Mouse (Mus musculus) heart, embryonic 14.5 days (tissue): ENCODE measurements around the gene Ypel4. TPM values are rescaled to one million over a fixed set of nuclear protein-coding genes. Genes with fewer than 3 reads are reported as not detected.
"Not testable (repeated sequence)": the region's sequence is repeated elsewhere in the genome, so short reads cannot be mapped to it uniquely, and the experiment has no call there.

ENCODE experiments used
- ATAC-seq: fragments of 200-750 bp; cut with Nextera tagmentation; 2 replicates; pipeline ENCODE4 v1.8.0; 2017; ENCODE audit warnings: low read depth, moderate TSS enrichment; ENCODE audit not compliant: insufficient number of reproducible peaks, insufficient read depth, low FRiP score
- H3K27ac ChIP-seq, 2 experiments: fragments of 200-500 bp in 1 of 2; fragments of 300-500 bp in 1 of 2; sonication (generic) in 1 of 2; replicated peaks in 1 of 2; 2 replicates each; pipeline ENCODE4 v1.5.1; 2012 to 2014; ENCODE audit warnings: low read depth in 2 of 2, low read length in 2 of 2, control low read depth in 1 of 2, mild to moderate bottlenecking in 1 of 2, mixed read lengths in 1 of 2; ENCODE audit not compliant: control insufficient read depth in 1 of 2, insufficient read depth in 1 of 2
- H3K27me3 ChIP-seq: fragments of 300-500 bp; sonication (generic); 2 replicates; pipeline ENCODE4 v1.6.1; 2014; ENCODE audit warnings: mild to moderate bottlenecking, low read length, control low read depth; ENCODE audit not compliant: control insufficient read depth, insufficient read depth
- H3K36me3 ChIP-seq: fragments of 300-500 bp; sonication (generic); 2 replicates; pipeline ENCODE4 v1.6.1; 2014; ENCODE audit warnings: mild to moderate bottlenecking, control low read depth, low read length, mixed read lengths; ENCODE audit not compliant: control insufficient read depth, insufficient read depth
- H3K4me1 ChIP-seq, 2 experiments: fragments of 200-500 bp in 1 of 2; fragments of 300-500 bp in 1 of 2; sonication (generic) in 1 of 2; 2 replicates each; pipeline ENCODE4 v1.6.1; 2012 to 2014; ENCODE audit warnings: low read length in 2 of 2, control low read depth in 1 of 2, mixed read lengths in 1 of 2; ENCODE audit not compliant: control insufficient read depth in 2 of 2, insufficient read depth in 2 of 2
- H3K4me2 ChIP-seq: fragments of 300-500 bp; sonication (generic); 2 replicates; pipeline ENCODE4 v1.6.1; 2014; ENCODE audit warnings: mild to moderate bottlenecking, low read length
- H3K4me3 ChIP-seq, 2 experiments: fragments of 200-500 bp in 1 of 2; fragments of 300-500 bp in 1 of 2; sonication (generic) in 1 of 2; 2 replicates each; pipeline ENCODE4 v1.5.1; 2012 to 2014; ENCODE audit warnings: low read length in 2 of 2, mild to moderate bottlenecking in 2 of 2, control low read depth in 1 of 2, low read depth in 1 of 2, moderate library complexity in 1 of 2; ENCODE audit not compliant: control insufficient read depth in 1 of 2, insufficient read depth in 1 of 2
- H3K9ac ChIP-seq: fragments of 300-500 bp; sonication (generic); 2 replicates; pipeline ENCODE4 v1.6.1; 2014; ENCODE audit warnings: mild to moderate bottlenecking, low read length
- H3K9me3 ChIP-seq: fragments of 300-500 bp; sonication (generic); 2 replicates; pipeline ENCODE4 v1.6.1; 2016; ENCODE audit warnings: low read length, control low read depth; ENCODE audit not compliant: control insufficient read depth
- WGBS: fragments of 180-500 bp; shearing (Covaris S2); extraction: QIAGEN DNeasy Blood & Tissue Kit; methylation state at CpG from one replicate; pipeline ENCODE4 v1.1.7; 2014; 5-methylcytosine and 5-hydroxymethylcytosine counted together
- polyA plus RNA-seq: library from polyadenylated mRNA; unstranded; fragments of >200 nt; fragmentation: Nextera tagmentation; extraction: Ambion mirVana; gene quantifications from 2 replicates; pipeline ENCODE4 v1.2.1, GENCODE M21; 2014

The Ypel4 gene
- polyA plus RNA-seq, 1 experiment from 2014 or later: 4.5 TPM

DNA sequence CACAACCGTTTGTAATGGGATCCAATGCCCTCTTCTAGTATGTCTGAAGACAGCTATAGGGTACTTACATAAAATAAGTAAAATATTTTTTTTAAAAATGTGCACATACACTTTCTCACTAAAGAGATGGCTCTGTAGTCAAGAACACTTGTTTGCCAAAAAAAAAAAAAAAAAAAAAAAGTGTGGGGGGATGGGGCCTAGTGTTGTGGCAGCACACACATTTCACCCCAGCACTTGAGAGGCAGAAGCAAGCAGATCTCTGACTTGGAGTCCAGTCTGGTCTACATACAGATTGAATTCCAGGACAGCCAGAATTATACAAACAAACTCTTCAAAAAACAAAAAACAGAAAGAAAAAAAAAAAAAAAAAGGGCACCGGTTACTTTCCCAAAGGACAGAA lies 13.1 kb upstream of the Ypel4 start:
- H3K9me3 ChIP-seq: no peaks in the 10 kb centered on the region
- H3K9ac ChIP-seq: no peak overlapping the region
- H3K27me3 ChIP-seq: no peaks in the 10 kb centered on the region
- peaks cover 0 to 7% of the 10 kb centered on the region in 2 experiments; a peak in 2 of 4 replicates for H3K4me1 ChIP-seq
- no peak overlapping the region for H3K4me3 ChIP-seq
- no peak overlapping the region for H3K27ac ChIP-seq
- H3K36me3 ChIP-seq: peaks cover 30% of the 10 kb centered on the region
- H3K4me2 ChIP-seq: no peak overlapping the region
- WGBS: 97% methylated on average over 2 of the region's 2 CpGs
- ATAC-seq: no peak

DNA sequence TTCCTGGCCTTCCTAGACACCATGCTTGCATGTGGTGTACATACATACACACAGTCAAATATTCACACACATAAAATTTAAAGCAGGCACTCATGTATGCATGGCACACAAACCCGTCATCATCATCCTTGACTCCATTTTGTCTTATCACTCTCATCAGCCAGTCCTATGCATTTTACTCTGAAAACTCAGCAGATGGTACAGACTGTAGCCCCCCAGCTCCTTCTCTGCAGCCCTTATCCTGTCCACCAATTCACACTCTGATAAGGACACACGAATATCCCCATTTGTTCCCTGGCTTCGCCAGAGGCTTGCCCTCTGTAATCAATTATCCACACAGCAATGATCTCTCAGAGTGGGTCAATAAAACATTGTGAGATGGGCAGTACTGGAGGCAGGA lies 12.7 kb upstream of the Ypel4 start:
- Histone ChIP-seq H3K4me1 (peaks cover 0 to 12% of the 10 kb centered on the region in 2 experiments; a peak in 3 of 4 replicates), H3K9ac (no peak overlapping the region)
- 62% methylated on average over 3 of the region's 3 CpGs for WGBS

DNA sequence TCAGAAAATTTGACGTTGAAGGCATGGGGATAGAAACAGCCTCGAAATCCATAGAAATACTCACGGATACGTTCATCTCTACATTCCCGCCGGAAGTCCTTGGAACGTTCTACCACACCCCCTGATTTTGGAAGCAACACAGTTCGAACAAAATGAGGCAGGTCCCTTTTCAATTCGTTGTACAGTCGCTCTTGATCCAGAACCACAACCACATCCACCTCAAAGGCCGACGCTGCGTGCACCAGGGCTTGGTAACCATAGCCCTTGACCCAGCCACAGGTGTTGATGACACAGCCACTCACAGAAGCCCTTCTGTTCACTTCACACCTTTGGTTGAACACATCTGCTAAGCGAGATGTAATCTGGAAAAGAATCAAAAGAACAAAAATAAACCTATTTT lies 10.0 kb upstream of the Ypel4 start:
- Histone ChIP-seq H3K4me3 (no peak overlapping the region), H3K9ac (no peak overlapping the region), H3K9me3 (no peaks in the 10 kb centered on the region), H3K27ac (no peak overlapping the region), H3K27me3 (no peaks in the 10 kb centered on the region), H3K4me2 (no peak overlapping the region), H3K4me1 (peaks cover 2 to 17% of the 10 kb centered on the region in 2 experiments; a peak in 3 of 4 replicates), H3K36me3 (peaks cover 32% of the 10 kb centered on the region)
- 91% methylated on average over 14 of the region's 14 CpGs for WGBS
- ATAC-seq: no peak

More for the DNA sequence above, 12.7 kb upstream of the Ypel4 start:
- Histone ChIP-seq H3K27ac (no peak overlapping the region), H3K9me3 (no peaks in the 10 kb centered on the region), H3K4me2 (no peak overlapping the region), H3K36me3 (peaks cover 32% of the 10 kb centered on the region), H3K4me3 (no peak overlapping the region), H3K27me3 (no peaks in the 10 kb centered on the region)
- no peak for ATAC-seq

DNA sequence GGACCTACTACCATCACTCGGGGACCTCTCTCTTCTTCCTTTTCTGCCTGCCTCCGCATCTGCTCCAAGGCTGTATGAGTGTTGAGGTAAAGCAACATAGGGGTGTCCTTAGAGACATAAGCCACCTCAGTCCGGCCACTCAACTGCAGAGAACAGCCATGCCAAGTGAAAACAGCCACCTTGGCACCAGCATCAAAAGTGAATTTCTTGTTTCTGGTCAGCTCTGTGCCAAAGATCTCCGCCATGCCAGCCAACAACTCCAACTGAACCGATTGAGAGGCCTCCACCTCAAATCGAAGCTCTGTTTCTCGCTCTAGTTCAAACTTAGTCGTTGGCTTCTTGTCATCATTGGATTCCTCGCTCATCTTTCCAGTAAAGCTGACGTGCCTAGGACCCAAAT lies 8.1 kb upstream of the Ypel4 start:
- H3K4me1 ChIP-seq: peaks cover 2 to 17% of the 10 kb centered on the region in 2 experiments; a peak in 3 of 4 replicates
- no peaks in the 10 kb centered on the region for H3K9me3 ChIP-seq
- no peak for ATAC-seq
- no peak overlapping the region for H3K27ac ChIP-seq
- H3K4me2 ChIP-seq: no peak overlapping the region; the same call in 1 of the 2 replicates
- WGBS: 89% methylated on average over 10 of the region's 10 CpGs
- no peak overlapping the region; the same call in 1 of the 2 replicates for H3K9ac ChIP-seq
- H3K27me3 ChIP-seq: no peaks in the 10 kb centered on the region
- H3K4me3 ChIP-seq: no peak overlapping the region
- peaks cover 32% of the 10 kb centered on the region for H3K36me3 ChIP-seq

DNA sequence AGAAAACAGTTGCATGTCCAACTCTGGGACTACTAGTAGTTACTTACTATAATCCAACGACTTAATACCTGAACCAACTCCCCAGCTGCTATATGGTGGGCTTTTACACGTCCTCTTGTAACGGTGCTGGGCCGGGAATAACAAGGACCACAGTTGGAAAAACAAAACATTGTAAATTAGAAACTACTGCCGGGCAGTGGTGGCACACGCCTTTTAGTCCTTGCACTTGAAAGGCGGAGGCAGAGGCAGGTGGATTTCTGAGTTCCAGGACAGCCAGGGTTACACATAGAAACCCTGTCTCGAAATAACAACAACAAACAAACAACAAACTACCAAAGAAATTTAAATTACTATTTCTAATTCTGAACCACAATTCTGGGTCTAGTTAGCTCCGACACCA lies 7.1 kb upstream of the Ypel4 start:
- no peak for ATAC-seq
- Histone ChIP-seq H3K27me3 (no peaks in the 10 kb centered on the region), H3K4me2 (peak overlapping the region; percentile 96), H3K9me3 (no peaks in the 10 kb centered on the region), H3K36me3 (peaks cover 32% of the 10 kb centered on the region), H3K9ac (peak overlapping the region; percentile 81), H3K27ac (peak overlapping the region in 1 of 2 experiments; percentile 90; a peak in 1 of 4 replicates), H3K4me3 (peak overlapping the region; percentile 61 to 71), H3K4me1 (peaks cover 2 to 17% of the 10 kb centered on the region in 2 experiments; a peak in 3 of 4 replicates)
- WGBS: 3% methylated on average over 9 of the region's 9 CpGs

DNA sequence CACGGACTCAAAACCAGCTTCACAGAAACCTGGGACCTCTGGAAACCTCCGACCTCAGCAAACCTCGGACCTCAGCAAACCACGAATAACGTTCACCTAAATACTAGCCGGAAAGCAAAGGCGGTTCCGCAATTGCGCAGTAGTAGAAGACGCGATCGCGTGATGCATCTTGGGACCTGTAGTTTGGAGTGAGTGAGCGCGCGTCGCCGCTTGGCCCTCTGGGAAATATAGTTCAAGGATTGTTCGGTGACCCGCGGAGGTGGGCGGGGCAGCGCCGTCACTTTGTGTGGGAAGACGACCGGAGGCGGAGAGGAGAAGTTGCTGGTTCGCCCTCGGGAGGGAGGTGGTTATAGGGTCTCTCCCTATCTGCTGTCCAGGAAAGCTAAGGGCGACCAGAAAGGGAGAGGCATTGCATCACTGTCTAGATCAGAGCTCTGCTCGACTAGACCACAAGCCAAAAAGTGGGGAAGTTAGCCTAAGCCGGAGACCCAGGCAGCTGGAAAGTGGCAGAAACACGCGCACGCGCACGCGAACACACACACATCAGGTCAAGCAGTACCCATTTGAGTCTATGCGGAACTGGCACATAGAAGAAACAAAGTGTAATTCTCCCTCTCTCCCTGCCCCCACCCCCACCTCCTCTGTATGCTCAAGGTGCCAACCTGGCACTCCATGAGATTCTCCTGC lies 6.5 kb upstream of the Ypel4 start, which contains the start of gene Clp1:
Gene Clp1, minus strand, starts transcription at position 179 of the 687 bp plus-strand sequence.
- peak within 1 kb of the TSS; percentile 81 for H3K9ac ChIP-seq
- H3K4me2 ChIP-seq: peak within 1 kb of the TSS; percentile 96
- peak within 1 kb of the TSS; percentile 66 to 71 for H3K4me3 ChIP-seq
- under 1% methylated on average over 39 of the region's 39 CpGs for WGBS
- peak; percentile 96 for ATAC-seq
- peaks cover 32% of the 10 kb centered on the region for H3K36me3 ChIP-seq
- H3K27me3 ChIP-seq: no peaks in the 10 kb centered on the region
- H3K9me3 ChIP-seq: no peaks in the 10 kb centered on the region
- peak within 1 kb of the TSS; percentile 86 to 90 for H3K27ac ChIP-seq
- peaks cover 2 to 17% of the 10 kb centered on the region in 2 experiments; a peak in 3 of 4 replicates for H3K4me1 ChIP-seq

DNA sequence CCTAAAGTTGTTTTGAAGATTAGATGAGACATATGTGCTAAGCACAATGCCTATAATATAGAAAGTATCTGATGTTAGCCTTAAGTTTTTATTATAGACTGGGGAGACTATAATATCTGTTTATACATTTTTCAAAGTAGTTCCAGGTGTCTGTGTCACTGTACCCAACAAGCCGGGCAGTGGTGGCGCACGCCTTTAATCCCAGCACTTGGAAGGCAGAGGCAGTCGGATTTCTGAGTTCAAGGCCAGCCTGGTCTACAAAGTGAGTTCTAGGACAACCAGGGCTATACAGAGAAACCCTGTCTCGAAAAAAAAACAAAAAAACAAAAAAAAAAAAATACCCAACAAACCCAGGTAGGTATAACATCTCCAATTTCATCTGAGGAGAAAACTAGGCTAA lies 5.7 kb upstream of the Ypel4 start:
- peaks cover 28% of the 10 kb centered on the region for H3K36me3 ChIP-seq
- not testable (repeated sequence) for H3K4me3 ChIP-seq, H3K27me3 ChIP-seq, ATAC-seq, H3K9ac ChIP-seq, H3K9me3 ChIP-seq, H3K4me2 ChIP-seq, H3K27ac ChIP-seq
- peaks cover 2 to 17% of the 10 kb centered on the region in 2 experiments; a peak in 3 of 4 replicates for H3K4me1 ChIP-seq
- WGBS: 78% methylated on average over 5 of the region's 5 CpGs
